Mouse (Mus musculus) liver, embryonic 11.5 days (tissue): ENCODE results near the gene Nectin1. TPM values are rescaled to one million over a fixed set of nuclear protein-coding genes. Genes with fewer than 3 reads are reported as not detected.
A peak's percentile ranks its signal among the peaks of the same experiment; 100 is the strongest.

Source experiments
- ATAC-seq: fragments of 200-750 bp; cut with Nextera tagmentation; replicated peaks from 2 replicates; pipeline ENCODE4 v1.8.0; 2017; ENCODE audit warnings: moderate number of reproducible peaks, mild to moderate bottlenecking, moderate TSS enrichment, moderate library complexity; ENCODE audit not compliant: low FRiP score
- DNase-seq: peaks from one replicate; pipeline ENCODE4 v3.0.0-alpha.2; 2017; ENCODE audit warnings: low spot score
- H3K27ac ChIP-seq: fragments of 300-500 bp; sonication (generic); 2 replicates; pipeline ENCODE4 v1.5.1; 2014; ENCODE audit warnings: mild to moderate bottlenecking, low read depth, low read length, control low read depth
- H3K27me3 ChIP-seq: fragments of 300-500 bp; sonication (generic); replicated peaks from 2 replicates; pipeline ENCODE4 v1.6.1; 2014; ENCODE audit warnings: low read length, mixed read lengths; ENCODE audit not compliant: control insufficient read depth, insufficient read depth
- H3K36me3 ChIP-seq: fragments of 300-500 bp; sonication (generic); 2 replicates; pipeline ENCODE4 v1.6.1; 2014; ENCODE audit warnings: mild to moderate bottlenecking, low read length, moderate library complexity, mixed read lengths; ENCODE audit not compliant: control insufficient read depth, insufficient read depth
- H3K4me1 ChIP-seq: fragments of 300-500 bp; sonication (generic); replicated peaks from 2 replicates; pipeline ENCODE4 v1.6.1; 2014; ENCODE audit warnings: low read length, mixed read lengths; ENCODE audit not compliant: control insufficient read depth, insufficient read depth
- H3K4me2 ChIP-seq: fragments of 300-500 bp; sonication (generic); 2 replicates; pipeline ENCODE4 v1.6.1; 2014; ENCODE audit warnings: mild to moderate bottlenecking, control low read depth, moderate library complexity
- H3K4me3 ChIP-seq: fragments of 300-500 bp; sonication (generic); 2 replicates; pipeline ENCODE4 v1.5.1; 2014; ENCODE audit warnings: low read depth, low read length, control low read depth
- H3K9ac ChIP-seq: fragments of 300-500 bp; sonication (generic); 2 replicates; pipeline ENCODE4 v1.6.1; 2014; ENCODE audit warnings: low read depth, low read length, control low read depth
- H3K9me3 ChIP-seq: fragments of 300-500 bp; sonication (generic); 2 replicates; pipeline ENCODE4 v1.6.1; 2016; ENCODE audit warnings: low read length, inconsistent platforms, mixed read lengths; ENCODE audit not compliant: control insufficient read depth
- WGBS: fragments of 180-500 bp; shearing (Covaris S2); extraction: QIAGEN DNeasy Blood & Tissue Kit; methylation state at CpG from one replicate; pipeline ENCODE4 v1.1.7; 2014; 5-methylcytosine and 5-hydroxymethylcytosine counted together
- polyA plus RNA-seq: library from polyadenylated mRNA; unstranded; fragments of >200 nt; fragmentation: Nextera tagmentation; extraction: Ambion mirVana; gene quantifications from 2 replicates; pipeline ENCODE4 v1.2.1, GENCODE M21; 2014

The Nectin1 gene
- polyA plus RNA-seq, 1 experiment from 2014 or later = 2.6 TPM

DNA sequence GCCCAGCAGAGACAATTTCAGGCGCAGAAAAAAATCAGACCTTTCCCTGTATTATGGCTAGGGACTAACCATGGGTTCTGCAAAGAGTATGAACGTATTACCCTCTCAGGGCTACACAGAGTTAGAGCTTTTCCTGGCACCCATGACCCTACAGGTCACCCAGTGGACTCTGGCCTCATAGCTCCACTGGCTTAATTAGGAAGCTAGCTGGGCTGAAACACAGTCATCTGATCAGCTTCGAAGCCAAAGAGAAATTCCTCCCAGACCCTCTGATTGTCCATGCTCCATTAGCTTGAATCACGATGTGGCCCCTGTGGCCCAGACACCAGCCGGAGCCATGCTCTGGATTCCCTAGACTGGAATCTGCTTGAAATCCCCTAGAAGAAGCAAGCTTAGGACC, 10.3 kb downstream of the Nectin1 start:
- Histone ChIP-seq H3K9ac (no peak overlapping the region), H3K36me3 (no peaks in the 10 kb centered on the region), H3K4me2 (no peak overlapping the region), H3K27ac (peak overlapping the region; percentile 29; the same call in 1 of the 2 replicates), H3K4me1 (peaks cover 28% of the 10 kb centered on the region), H3K9me3 (no peaks in the 10 kb centered on the region), H3K27me3 (no peaks in the 10 kb centered on the region; the same call in 1 of the 2 replicates), H3K4me3 (no peak overlapping the region)
- DNase-seq = no peak
- whole genome bisulfite sequencing = 54% methylated on average over 5 of the region's 5 CpGs
- ATAC-seq = no peak

DNA sequence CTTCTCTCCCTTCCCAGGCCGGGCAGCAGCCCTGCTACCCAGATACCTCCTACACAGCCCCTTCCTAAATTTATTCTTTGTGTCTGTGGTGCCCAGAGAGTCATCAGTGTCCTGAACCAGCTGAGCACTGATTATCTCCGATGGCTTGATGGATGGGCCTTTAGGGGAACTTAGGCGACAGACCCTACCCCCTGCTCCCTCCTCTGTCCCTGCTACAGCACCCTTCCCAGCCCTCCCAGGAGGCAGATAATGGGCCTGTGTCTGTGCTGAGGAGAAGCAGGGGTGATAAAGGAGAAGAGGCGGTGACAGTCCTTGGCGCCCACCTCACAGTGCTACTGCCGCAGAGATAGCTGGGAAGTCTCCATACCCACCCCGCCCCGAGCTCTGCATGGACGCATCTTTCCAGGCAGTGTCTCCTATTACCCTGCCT, 11.0 kb downstream of the Nectin1 start:
- no peaks in the 10 kb centered on the region for H3K36me3 ChIP-seq
- H3K27me3 ChIP-seq = no peaks in the 10 kb centered on the region; the same call in 1 of the 2 replicates
- H3K9ac ChIP-seq = no peak overlapping the region
- no peak for DNase-seq
- H3K4me1 ChIP-seq = peaks cover 28% of the 10 kb centered on the region
- no peak overlapping the region for H3K27ac ChIP-seq
- ATAC-seq = no peak
- H3K4me2 ChIP-seq = peak overlapping the region; percentile 11; the same call in 1 of the 2 replicates
- WGBS = 36% methylated on average over 9 of the region's 9 CpGs
- H3K9me3 ChIP-seq = no peaks in the 10 kb centered on the region
- no peak overlapping the region for H3K4me3 ChIP-seq

DNA sequence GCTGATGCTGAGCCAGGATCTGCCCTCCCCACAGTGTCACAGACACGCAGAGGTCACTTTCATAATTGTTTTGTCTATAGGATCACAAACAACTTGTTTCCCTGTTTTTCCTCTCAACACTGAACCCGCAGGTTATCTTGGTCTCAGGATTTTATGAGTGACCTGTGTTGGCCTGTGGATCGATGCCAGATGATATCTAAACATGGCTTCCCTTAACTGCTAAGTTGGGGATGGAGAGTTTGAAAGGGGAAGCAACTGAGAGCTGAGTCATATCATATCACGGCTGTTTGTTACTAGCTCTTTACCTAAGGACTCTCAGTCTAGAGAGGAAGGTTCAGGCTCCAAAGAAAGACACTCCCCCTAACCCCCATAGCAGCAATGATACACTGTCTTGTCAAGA, 11.7 kb downstream of the Nectin1 start:
- no peak for ATAC-seq

DNA sequence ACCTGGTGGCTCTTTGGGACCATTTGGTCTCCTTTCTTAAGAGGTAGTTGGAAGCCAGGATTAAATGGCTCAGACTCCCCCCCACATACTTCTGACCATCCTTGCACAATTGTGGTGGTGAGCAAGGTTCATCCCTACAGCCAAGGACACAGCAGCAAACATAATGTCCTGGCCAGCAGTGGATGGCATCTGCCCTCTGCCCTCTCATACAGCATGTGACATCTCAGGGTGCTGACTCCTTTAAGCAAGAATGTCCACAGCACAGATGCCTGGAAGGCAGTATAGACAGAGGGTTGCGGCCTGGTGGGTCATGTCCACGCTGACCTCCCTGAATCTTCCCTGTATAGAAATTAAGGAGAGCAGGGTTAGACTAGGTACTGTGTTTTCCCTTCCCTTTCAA, 12.1 kb downstream of the Nectin1 start:
- Histone ChIP-seq H3K9ac (no peak overlapping the region), H3K27me3 (no peaks in the 10 kb centered on the region; the same call in 1 of the 2 replicates), H3K36me3 (no peaks in the 10 kb centered on the region), H3K4me3 (no peak overlapping the region), H3K27ac (no peak overlapping the region), H3K4me1 (peaks cover 28% of the 10 kb centered on the region), H3K4me2 (no peak overlapping the region), H3K9me3 (no peaks in the 10 kb centered on the region)
- DNase-seq (no peak), ATAC-seq (no peak)
- WGBS = 74% methylated on average over 2 of the region's 2 CpGs

More for the DNA sequence above, 11.7 kb downstream of the Nectin1 start:
- peaks cover 28% of the 10 kb centered on the region for H3K4me1 ChIP-seq
- H3K4me2 ChIP-seq = no peak overlapping the region; the same call in 1 of the 2 replicates
- 51% methylated on average over 4 of the region's 4 CpGs for WGBS
- H3K4me3 ChIP-seq = no peak overlapping the region
- DNase-seq = no peak
- H3K27ac ChIP-seq = no peak overlapping the region
- no peaks in the 10 kb centered on the region for H3K9me3 ChIP-seq
- H3K36me3 ChIP-seq = no peaks in the 10 kb centered on the region
- H3K27me3 ChIP-seq = no peaks in the 10 kb centered on the region; the same call in 1 of the 2 replicates
- no peak overlapping the region for H3K9ac ChIP-seq

DNA sequence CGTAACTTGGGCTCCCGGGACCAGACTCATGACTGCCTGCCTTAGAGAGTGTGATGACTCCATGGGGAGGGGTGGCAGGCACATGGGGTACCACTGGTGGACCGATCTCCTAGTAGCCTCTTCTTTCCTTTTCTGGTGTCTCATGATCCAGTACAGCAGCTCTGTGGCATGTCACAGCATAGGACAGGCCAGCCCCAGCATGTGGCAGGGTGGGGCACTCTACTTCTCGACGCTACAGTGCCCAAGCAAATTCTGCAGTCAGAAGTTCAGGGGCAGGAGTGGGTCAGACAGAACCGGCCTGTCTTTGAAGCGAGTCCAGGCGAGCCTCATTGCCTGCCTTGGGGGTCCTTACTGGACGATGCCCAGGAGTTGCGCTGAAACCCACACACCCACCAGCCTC, 13.4 kb downstream of the Nectin1 start:
- DNase-seq = no peak
- Histone ChIP-seq H3K9me3 (no peaks in the 10 kb centered on the region), H3K4me2 (peak overlapping the region; percentile 5; the same call in 1 of the 2 replicates), H3K4me1 (peaks cover 28% of the 10 kb centered on the region), H3K36me3 (no peaks in the 10 kb centered on the region), H3K27ac (no peak overlapping the region; the same call in 1 of the 2 replicates), H3K27me3 (no peaks in the 10 kb centered on the region; the same call in 1 of the 2 replicates), H3K9ac (no peak overlapping the region), H3K4me3 (no peak overlapping the region)
- no peak for ATAC-seq
- whole genome bisulfite sequencing = 74% methylated on average over 10 of the region's 10 CpGs

DNA sequence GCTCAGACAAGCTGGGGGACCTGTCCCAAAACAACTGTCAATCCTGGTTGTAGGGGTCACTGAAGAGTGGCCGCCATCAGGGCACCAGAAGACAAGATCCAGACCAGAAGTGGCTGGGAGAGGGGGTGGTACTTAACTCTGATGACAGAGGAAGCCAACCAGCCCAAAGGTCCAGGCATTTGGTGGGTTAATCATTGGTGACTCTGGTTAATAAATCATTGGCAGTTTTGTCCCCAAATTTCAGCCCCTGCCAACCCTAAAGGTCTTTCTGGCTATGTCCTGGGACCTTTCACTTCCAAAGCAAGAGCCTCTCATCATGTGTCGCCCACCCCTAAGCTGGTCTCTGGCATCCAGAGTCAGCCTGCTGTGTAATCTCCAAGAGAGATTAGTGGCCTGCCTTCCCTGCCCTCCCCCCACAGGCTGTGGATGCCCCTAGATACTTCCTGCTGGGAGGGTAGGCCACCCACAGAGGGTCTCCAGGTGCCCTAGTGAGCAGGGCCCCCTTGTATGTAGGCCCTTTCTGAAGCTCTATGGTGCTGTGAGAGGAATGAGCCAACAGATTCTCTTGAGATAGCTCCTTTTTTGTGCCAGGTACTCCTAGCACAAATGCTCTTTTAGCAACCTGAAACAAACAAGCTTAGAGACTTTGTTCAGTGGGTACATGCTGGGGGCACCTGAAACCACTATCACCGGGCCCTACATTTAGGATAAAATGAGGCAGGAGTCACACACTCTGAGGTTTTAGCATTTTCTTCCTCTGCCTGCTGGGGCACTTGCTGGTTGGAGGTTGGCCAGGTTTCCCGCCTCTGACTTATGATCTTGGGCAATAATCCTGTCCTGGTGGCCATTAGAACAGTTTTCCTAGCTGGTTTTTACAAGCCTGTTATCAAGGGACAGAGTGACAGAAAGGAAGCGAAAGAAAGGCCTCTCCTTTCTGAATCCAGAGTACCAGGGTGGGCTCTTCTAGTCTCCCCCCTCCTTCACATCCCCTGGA, 14.5 kb downstream of the Nectin1 start:
- H3K36me3 ChIP-seq = no peaks in the 10 kb centered on the region
- peak overlapping the region; percentile 52 for H3K27ac ChIP-seq
- H3K4me3 ChIP-seq = no peak overlapping the region
- no peak for DNase-seq
- H3K27me3 ChIP-seq = no peaks in the 10 kb centered on the region; the same call in 1 of the 2 replicates
- no peak overlapping the region for H3K9ac ChIP-seq
- ATAC-seq = no peak
- peaks cover 28% of the 10 kb centered on the region for H3K4me1 ChIP-seq
- H3K4me2 ChIP-seq = peak overlapping the region; percentile 1
- 51% methylated on average over 5 of the region's 5 CpGs for WGBS
- H3K9me3 ChIP-seq = no peaks in the 10 kb centered on the region

DNA sequence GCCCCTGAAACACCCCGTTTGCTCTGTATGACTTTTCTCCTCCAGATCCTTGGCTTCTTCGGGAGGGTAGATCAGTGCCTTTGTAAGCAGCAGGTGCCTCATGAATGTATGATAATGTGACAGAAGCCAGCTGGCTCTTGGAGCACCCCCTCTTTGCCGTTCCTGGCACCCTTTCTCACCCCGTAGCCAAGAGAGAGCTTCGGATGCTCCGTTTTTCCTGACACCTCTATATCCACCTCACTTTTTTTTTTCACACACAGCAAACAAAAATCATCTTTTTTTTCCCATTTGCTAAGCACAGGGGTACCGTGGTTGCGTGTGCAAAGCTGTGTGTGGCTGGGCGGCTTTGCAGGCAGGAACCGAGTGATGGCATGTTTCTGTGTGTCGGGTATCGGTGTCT, 16.3 kb downstream of the Nectin1 start:
- Histone ChIP-seq H3K36me3 (no peaks in the 10 kb centered on the region), H3K4me2 (no peak overlapping the region), H3K27me3 (no peaks in the 10 kb centered on the region; the same call in 1 of the 2 replicates), H3K9me3 (no peaks in the 10 kb centered on the region), H3K27ac (no peak overlapping the region), H3K4me3 (no peak overlapping the region), H3K4me1 (peaks cover 22% of the 10 kb centered on the region), H3K9ac (no peak overlapping the region)
- no peak for DNase-seq
- no peak for ATAC-seq
- 80% methylated on average over 12 of the region's 12 CpGs for WGBS

DNA sequence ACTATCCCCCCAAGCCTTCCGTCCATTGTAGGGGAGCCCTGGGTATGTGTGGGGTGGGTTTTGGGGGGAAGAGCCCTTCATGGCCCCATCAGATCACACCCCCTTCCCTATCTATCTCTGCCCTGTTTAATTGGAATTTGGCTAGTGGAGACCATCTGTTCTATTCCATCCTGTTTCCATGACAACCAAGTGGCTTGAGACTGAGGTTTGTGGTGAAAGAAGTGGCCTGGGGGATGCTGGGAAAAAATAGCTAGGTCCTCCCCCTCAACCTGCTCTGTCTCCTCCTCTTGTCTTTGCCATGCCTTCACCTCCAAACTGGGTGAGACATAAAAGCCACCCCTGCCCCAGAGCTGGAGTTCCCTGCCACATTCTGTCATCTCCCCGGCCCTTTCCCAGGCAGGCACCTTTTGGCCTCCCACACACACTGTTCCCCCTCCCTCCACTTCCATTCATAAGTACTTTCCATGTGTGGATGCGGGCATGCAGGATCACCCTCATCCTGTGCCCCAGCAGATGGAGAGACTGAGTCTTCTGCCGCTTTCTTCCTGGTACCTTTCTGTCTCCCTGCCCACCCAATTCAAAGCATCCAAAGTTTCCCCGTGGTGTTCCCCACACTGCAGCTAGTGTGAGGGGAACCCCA, 17.5 kb downstream of the Nectin1 start:
- H3K36me3 ChIP-seq = no peaks in the 10 kb centered on the region
- H3K9me3 ChIP-seq = no peaks in the 10 kb centered on the region
- H3K9ac ChIP-seq = no peak overlapping the region
- H3K4me1 ChIP-seq = peaks cover 16% of the 10 kb centered on the region
- no peaks in the 10 kb centered on the region; the same call in 1 of the 2 replicates for H3K27me3 ChIP-seq
- 66% methylated on average over 5 of the region's 5 CpGs for WGBS
- ATAC-seq = no peak
- H3K4me2 ChIP-seq = no peak overlapping the region
- H3K4me3 ChIP-seq = no peak overlapping the region
- H3K27ac ChIP-seq = no peak overlapping the region
- no peak for DNase-seq
